Mouse (Mus musculus) ovary, adult 2 months (tissue): Measurements from ENCODE around the gene Olfr1532-ps1. TPM values are rescaled to one million over a fixed set of nuclear protein-coding genes. Genes with fewer than 3 reads are reported as not detected.

Experiments used
- polyA plus RNA-seq: library from polyadenylated mRNA; depleted of rRNA; stranded (reverse); fragments of >200 nt; gene quantifications from 2 replicates; pipeline ENCODE4 v1.2.3, GENCODE M21; 2012; rRNA removed

The Olfr1532-ps1 gene
- not detected in 2 replicates for polyA plus RNA-seq

DNA sequence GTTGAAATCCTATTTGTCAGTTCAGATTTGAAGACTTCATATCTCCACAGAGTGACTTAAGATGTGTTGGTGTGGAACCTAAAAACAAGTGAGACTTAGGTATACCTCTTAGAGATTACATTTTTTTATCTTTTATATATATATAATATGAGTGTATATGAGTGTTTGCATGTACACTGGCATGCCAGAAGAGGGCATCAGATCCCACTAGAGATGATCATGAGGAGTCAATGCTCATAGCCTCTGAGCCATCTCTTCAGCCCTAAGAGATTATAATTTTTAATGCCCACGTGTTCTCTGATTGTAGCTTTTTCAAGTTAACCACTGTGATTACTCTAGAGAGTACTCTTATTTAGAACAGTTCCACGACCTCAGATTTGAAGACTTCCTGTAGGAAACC, at the start of gene Olfr1532-ps1:
Olfr1532-ps1 (plus strand) TSS at position 326 of the 400 bp plus-strand sequence.

DNA sequence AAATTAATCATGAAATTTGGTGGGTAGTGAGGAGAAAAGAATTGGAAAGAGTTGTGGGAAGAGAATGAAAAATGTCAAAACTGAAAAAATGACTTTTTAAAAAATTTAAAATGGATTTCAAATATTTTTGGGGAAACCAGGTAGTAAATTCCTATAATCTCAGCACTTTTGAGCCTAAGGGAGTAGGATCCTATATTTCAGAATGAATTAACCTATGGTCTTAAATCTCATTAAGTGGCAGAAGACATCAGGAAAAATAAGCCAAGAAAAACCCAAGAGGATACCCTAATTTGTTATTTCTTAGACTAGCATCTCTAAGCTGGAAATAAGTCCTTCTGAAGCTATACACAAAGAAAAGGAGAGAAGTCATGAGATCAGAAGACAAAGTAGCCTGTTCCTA, 44.9 kb upstream of the Olfr1532-ps1 start, which contains the start of gene Olfr704:
Olfr704 (plus strand) TSS at position 301 of the 400 bp plus-strand sequence.

DNA sequence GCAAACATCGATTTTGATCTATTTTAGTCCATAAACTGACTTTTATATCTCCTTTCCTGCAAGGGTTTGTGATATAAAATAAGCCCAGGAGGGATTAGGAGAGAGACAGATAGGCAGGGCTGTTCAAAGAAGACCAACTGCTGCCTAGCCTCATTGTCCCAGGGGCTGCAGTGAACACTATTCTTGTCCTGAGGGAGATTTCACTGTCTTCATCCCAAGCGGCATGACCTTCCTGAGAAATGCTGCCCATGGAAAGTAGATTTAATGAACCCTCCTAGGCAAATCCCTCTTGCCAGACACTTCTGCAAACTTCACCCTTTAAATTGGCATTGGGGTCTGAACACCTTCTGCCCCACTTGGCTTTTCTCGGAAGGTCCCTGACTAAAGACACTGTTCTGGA, 31.0 kb upstream of the Olfr1532-ps1 start, which contains the start of gene Olfr705:
Olfr705 (minus strand) TSS at position 101 of the 400 bp plus-strand sequence.

DNA sequence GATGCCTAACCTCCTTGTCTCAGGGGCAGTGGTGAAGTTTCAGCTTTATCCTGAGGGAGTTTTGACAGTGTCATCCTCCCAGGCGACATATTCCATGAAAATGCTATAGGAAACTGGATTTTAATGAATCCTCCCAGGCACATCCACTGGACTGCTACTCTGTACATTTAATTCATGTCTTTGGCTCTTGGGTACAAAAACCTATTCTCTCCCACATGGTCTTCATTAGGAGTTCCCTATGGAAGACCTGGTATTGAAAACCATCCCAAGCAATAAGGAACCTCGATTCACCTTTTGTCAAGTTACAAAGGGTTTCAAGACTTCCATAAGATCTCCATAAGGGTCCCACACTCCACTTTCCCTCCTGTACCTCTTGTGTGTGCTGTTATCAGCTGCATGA, 19.7 kb upstream of the Olfr1532-ps1 start, which contains the start of gene Olfr706:
Olfr706 (minus strand) TSS at position 101 of the 400 bp plus-strand sequence.

DNA sequence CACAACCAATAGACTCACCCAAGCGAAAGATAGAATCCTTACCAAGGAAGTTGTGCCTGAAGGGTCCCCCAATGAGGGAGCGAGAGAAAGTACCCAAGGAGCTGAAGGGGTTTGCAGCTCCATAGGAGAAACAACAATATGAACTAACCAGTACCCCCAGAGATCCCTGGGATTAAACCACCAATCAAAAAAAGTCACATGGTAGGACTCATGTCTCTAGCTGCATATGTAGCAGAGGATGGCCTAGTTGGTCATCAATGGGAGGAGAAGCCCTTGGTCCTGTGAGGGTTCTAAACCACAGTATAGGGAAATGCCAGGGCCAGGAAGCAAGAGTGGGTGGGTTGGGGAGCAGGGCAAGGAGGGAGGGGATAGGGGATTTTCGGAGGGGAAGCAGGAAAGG, 6.7 kb upstream of the Olfr1532-ps1 start, which contains the start of gene Olfr707:
Olfr707 (minus strand) TSS at position 101 of the 400 bp plus-strand sequence.

DNA sequence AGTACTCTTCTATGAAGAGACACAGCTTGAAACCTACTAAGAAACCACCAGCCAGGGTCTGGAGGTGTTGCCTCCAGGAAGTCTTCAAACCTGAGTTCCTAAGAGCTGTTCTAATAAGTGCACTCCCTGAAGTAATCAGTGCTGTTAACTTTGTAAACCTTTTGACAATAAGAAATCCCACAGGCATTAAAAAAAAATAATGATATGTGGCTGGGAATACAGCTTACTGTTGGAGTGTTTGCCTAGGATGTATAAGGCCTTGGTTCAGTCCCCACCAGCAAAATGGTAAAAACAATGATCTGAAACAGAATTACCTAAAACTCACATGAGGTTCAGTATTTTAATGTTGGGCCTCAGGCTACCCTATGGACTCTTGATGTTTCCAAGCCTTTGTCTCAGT, 24.3 kb downstream of the Olfr1532-ps1 start, which contains the start of gene Olfr709-ps1:
Olfr709-ps1 (minus strand) TSS at position 101 of the 400 bp plus-strand sequence.

DNA sequence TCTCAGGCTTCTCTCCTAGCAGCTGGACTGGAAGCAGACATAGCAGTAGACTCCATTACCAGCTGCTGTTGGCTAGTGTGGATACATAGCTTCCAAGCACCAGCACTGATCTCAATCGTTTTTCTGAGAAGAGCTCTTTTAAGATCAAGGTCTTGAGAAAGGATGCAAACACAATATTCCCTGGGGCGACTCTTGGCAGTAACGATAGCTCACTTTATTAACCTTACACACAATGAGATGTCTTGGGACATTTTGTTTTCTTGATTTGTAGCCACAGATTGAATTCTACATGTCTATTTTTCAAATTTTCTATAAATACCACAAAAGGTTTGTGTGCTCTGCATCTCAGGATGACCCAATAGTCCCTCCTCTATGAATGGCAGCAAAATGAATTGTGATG, 40.4 kb downstream of the Olfr1532-ps1 start, which contains the start of gene Olfr710:
Olfr710 (minus strand) TSS at position 101 of the 400 bp plus-strand sequence.

DNA sequence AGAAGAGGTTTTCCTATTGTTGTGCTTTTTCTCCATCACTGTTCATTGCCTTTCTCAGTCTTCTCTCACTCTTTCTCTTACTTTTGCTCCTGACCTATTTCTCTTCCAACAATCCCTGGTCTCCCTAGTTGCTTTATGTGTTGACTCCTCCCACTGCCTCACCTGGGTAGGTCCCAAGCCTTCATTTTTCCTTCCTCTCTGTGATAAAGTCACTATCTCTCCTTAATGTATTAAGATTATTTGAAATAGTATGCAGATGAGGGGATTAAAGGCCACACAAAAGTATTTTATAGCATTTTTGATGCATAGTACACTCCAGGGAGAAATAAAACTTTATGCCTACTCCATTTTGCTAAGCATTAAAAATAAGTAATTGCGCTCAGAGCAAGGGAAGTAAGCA, 56.0 kb downstream of the Olfr1532-ps1 start, which contains the start of gene Olfr6:
Olfr6 (minus strand) TSS at position 101 of the 400 bp plus-strand sequence.

Other genes with a start within 250 kb of the Olfr1532-ps1 start
- gene Olfr693, start 227.4 kb upstream of the Olfr1532-ps1 start, polyA plus RNA-seq, result not detected in 2 replicates
- not detected in 2 replicates for gene Olfr694, start 216.2 kb upstream of the Olfr1532-ps1 start, polyA plus RNA-seq
- gene Olfr695, start 191.6 kb upstream of the Olfr1532-ps1 start, polyA plus RNA-seq, result not detected in 2 replicates
- not detected in 2 replicates for gene Olfr697, start 165.6 kb upstream of the Olfr1532-ps1 start, polyA plus RNA-seq
- gene Olfr698, start 152.6 kb upstream of the Olfr1532-ps1 start, polyA plus RNA-seq, result not detected in 2 replicates
- gene Olfr699, start 114.8 kb upstream of the Olfr1532-ps1 start, polyA plus RNA-seq, result not detected in 2 replicates
- not detected in 2 replicates for gene Olfr700, start 99.2 kb upstream of the Olfr1532-ps1 start, polyA plus RNA-seq
- gene Olfr701, start 93.9 kb upstream of the Olfr1532-ps1 start, polyA plus RNA-seq, result 0.15 TPM in 1 of 2 replicates, not detected in the other
- gene Olfr702, start 74.1 kb upstream of the Olfr1532-ps1 start, polyA plus RNA-seq, result not detected in 2 replicates
- not detected in 2 replicates for gene Olfr703, start 64.6 kb upstream of the Olfr1532-ps1 start, polyA plus RNA-seq
- not detected in 2 replicates for gene Olfr704, start 44.8 kb upstream of the Olfr1532-ps1 start, polyA plus RNA-seq
- gene Olfr705, start 31.1 kb upstream of the Olfr1532-ps1 start, polyA plus RNA-seq, result not detected in 2 replicates
- not detected in 2 replicates for gene Olfr706, start 19.8 kb upstream of the Olfr1532-ps1 start, polyA plus RNA-seq
- not detected in 2 replicates for gene Olfr707, start 6.8 kb upstream of the Olfr1532-ps1 start, polyA plus RNA-seq
- gene Olfr709-ps1, start 24.2 kb downstream of the Olfr1532-ps1 start, polyA plus RNA-seq, result not detected in 2 replicates
- not detected in 2 replicates for gene Olfr710, start 40.3 kb downstream of the Olfr1532-ps1 start, polyA plus RNA-seq
- not detected in 2 replicates for gene Olfr6, start 55.9 kb downstream of the Olfr1532-ps1 start, polyA plus RNA-seq
- gene Olfr711, start 67.5 kb downstream of the Olfr1532-ps1 start, polyA plus RNA-seq, result not detected in 2 replicates
- gene Olfr2, start 98.1 kb downstream of the Olfr1532-ps1 start, polyA plus RNA-seq, result not detected in 2 replicates
- gene Olfr713, start 123.2 kb downstream of the Olfr1532-ps1 start, polyA plus RNA-seq, result not detected in 2 replicates
- gene Olfr714, start 163.0 kb downstream of the Olfr1532-ps1 start, polyA plus RNA-seq, result not detected in 2 replicates
- gene Olfr17, start 185.2 kb downstream of the Olfr1532-ps1 start, polyA plus RNA-seq, result not detected in 2 replicates
- not detected in 2 replicates for gene Olfr715b, start 202.4 kb downstream of the Olfr1532-ps1 start, polyA plus RNA-seq
- not detected in 2 replicates for gene Olfr715, start 223.1 kb downstream of the Olfr1532-ps1 start, polyA plus RNA-seq
- gene Olfr716, start 230.3 kb downstream of the Olfr1532-ps1 start, polyA plus RNA-seq, result not detected in 2 replicates